26 mouse cellular contexts compared by ENCODE assay signal in the genomic region with DNA sequence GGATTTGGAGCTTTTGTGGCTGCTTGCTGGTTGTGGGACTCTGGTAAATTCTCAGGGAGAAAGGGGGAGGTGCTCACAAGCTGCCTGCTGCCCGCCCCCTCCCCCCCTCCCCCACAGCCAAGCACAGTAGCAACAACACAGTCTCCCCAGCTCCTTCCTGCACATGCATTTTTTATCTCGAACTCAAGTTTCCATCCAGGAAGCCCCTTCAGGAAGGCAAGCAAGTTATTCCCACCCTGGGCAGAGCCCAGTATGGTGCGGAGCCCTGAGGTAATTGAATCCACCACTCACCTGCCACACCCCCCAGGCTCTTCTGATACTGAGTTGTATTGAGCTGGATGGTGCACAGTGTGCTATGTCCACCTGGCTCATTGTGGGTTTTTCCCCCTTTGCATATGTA.
DNase-seq lines count a peak whose midpoint lies in the region; ATAC-seq and TF ChIP-seq lines count a peak whose summit lies in the region.
"Had no signal": no experiment of that assay in that cellular context is flagged by ENCODE, and none has a peak within 500 bp of the region (broad histone marks: within the 10 kb centered on the region; RNA-seq: fewer than 3 reads in every experiment).

No protein-coding gene starts in this region.

- peaks cover 13% of the 10 kb centered on the region for H3K36me3 ChIP-seq in heart, embryonic 10.5 days
- no peaks in the 10 kb centered on the region for H3K36me3 ChIP-seq in heart, embryonic 15.5 days
- no peaks in the 10 kb centered on the region for H3K36me3 ChIP-seq in heart, adult 2 months (ENCODE audit: control insufficient read depth, insufficient read depth, low read length)
- no peaks in the 10 kb centered on the region for H3K36me3 ChIP-seq in midbrain, embryonic 10.5 days
- H3K36me3 ChIP-seq in midbrain, embryonic 13.5 days: no peaks in the 10 kb centered on the region
- no peaks in the 10 kb centered on the region for H3K36me3 ChIP-seq in embryonic facial prominence, embryonic 14.5 days (ENCODE audit: control insufficient read depth, insufficient read depth, low read length)
- H3K36me3 ChIP-seq in hindbrain, embryonic 11.5 days (ENCODE audit: control insufficient read depth, insufficient read depth, low read length): no peaks in the 10 kb centered on the region
- H3K36me3 ChIP-seq: hindbrain, embryonic 15.5 days; midbrain, embryonic 15.5 days; neural tube, embryonic 12.5 days had no signal

- peak; percentile 57 for ATAC-seq in heart, embryonic 15.5 days (replicated peaks; ENCODE audit: insufficient number of reproducible peaks, insufficient read depth, low FRiP score, low read depth)
- ATAC-seq in midbrain, embryonic 13.5 days: no peak
- ATAC-seq in embryonic facial prominence, embryonic 14.5 days (ENCODE audit: low read depth): 0 out of 2 replicates have a peak, but pooled peaks have one; percentile 15
- no peak for ATAC-seq in hindbrain, embryonic 11.5 days (ENCODE audit: low FRiP score)
- ATAC-seq: forebrain, embryonic 14.5 days; inflammation-experienced regulatory T-cells, adult 6 months; liver, postnatal 0 days; midbrain, embryonic 15.5 days; Patski had no signal

- H3K79me2 ChIP-seq in heart, adult 2 months (replicated peaks; ENCODE audit: control insufficient read depth, insufficient read depth, low read length): no peaks in the 10 kb centered on the region

- intact Hi-C loops in heart, adult 2 months (cut with DNase I): no loop called here

- peak overlapping the region; percentile 30; the same call in 1 of the 2 replicates for H3K27ac ChIP-seq in heart, embryonic 10.5 days
- H3K27ac ChIP-seq in heart, embryonic 15.5 days: no peak overlapping the region
- no peak overlapping the region for H3K27ac ChIP-seq in heart, adult 2 months
- H3K27ac ChIP-seq in midbrain, embryonic 10.5 days (replicated peaks): peak overlapping the region; percentile 33; the same call in 1 of the 2 replicates
- no peak overlapping the region for H3K27ac ChIP-seq in midbrain, embryonic 13.5 days
- no peak overlapping the region for H3K27ac ChIP-seq in embryonic facial prominence, embryonic 14.5 days (replicated peaks; ENCODE audit: low read depth, low read length)
- no peak overlapping the region for H3K27ac ChIP-seq in hindbrain, embryonic 11.5 days (ENCODE audit: low read depth, low read length)
- H3K27ac ChIP-seq: hindbrain, embryonic 15.5 days; layer of hippocampus, adult 2 months; midbrain, embryonic 15.5 days; neural tube, embryonic 12.5 days had no signal

- no peak for DNase-seq in heart, embryonic 10.5 days (ENCODE audit: low spot score)
- DNase-seq in heart, postnatal 4 days: no peak
- no peak for DNase-seq in heart, adult 2 months
- no peak for DNase-seq in midbrain, embryonic 10.5 days (ENCODE audit: low spot score)
- DNase-seq in embryonic facial prominence, embryonic 14.5 days (ENCODE audit: low spot score): no peak
- no peak for DNase-seq in hindbrain, embryonic 11.5 days (ENCODE audit: low spot score)
- DNase-seq: adrenal gland, postnatal 10 days; cerebellum, adult 8-10 months; cerebellum, postnatal 25 days; gastrocnemius, postnatal 14 days; kidney, adult 11 months; kidney, postnatal 36 days; left cerebral cortex, postnatal 4 days; liver, postnatal 0 days; lung, postnatal 36 days; right cerebral cortex, postnatal 4 days; thymus, postnatal 4 days had no signal

- TF ChIP-seq CTCF in heart, adult 2 months (IDR thresholded peaks at IDR 0.05): no peak

- peaks cover 11% of the 10 kb centered on the region; the same call in 1 of the 2 replicates for H3K4me1 ChIP-seq in heart, embryonic 10.5 days
- no peaks in the 10 kb centered on the region for H3K4me1 ChIP-seq in heart, embryonic 15.5 days (replicated peaks)
- no peaks in the 10 kb centered on the region for H3K4me1 ChIP-seq in heart, adult 2 months (ENCODE audit: control insufficient read depth, insufficient read depth, low read length)
- H3K4me1 ChIP-seq in midbrain, embryonic 10.5 days: peaks cover 15% of the 10 kb centered on the region
- H3K4me1 ChIP-seq in midbrain, embryonic 13.5 days (replicated peaks): peaks cover 13% of the 10 kb centered on the region
- peaks cover 10% of the 10 kb centered on the region; the same call in 1 of the 2 replicates for H3K4me1 ChIP-seq in embryonic facial prominence, embryonic 14.5 days (ENCODE audit: control insufficient read depth, insufficient read depth, low read length)
- H3K4me1 ChIP-seq in hindbrain, embryonic 11.5 days (replicated peaks; ENCODE audit: control insufficient read depth, insufficient read depth, low read length): no peaks in the 10 kb centered on the region

- 19% methylated on average over 3 of the region's 3 CpGs for WGBS in heart, embryonic 10.5 days
- 38% methylated on average over 3 of the region's 3 CpGs for WGBS in heart, embryonic 15.5 days
- 22% methylated on average over 3 of the region's 3 CpGs for WGBS in heart, adult 2 months
- WGBS in midbrain, embryonic 10.5 days: 30% methylated on average over 3 of the region's 3 CpGs
- 27% methylated on average over 3 of the region's 3 CpGs for WGBS in midbrain, embryonic 13.5 days
- 14% methylated on average over 2 of the region's 3 CpGs for WGBS in embryonic facial prominence, embryonic 14.5 days
- 21% methylated on average over 3 of the region's 3 CpGs for WGBS in hindbrain, embryonic 11.5 days

- H3K9me3 ChIP-seq in heart, embryonic 10.5 days: 0 out of 2 replicates have a peak, but pooled peaks cover 3% of the 10 kb centered on the region
- H3K9me3 ChIP-seq in heart, embryonic 15.5 days (replicated peaks): no peaks in the 10 kb centered on the region
- H3K9me3 ChIP-seq in midbrain, embryonic 10.5 days (replicated peaks): 0 out of 2 replicates have a peak, but pooled peaks cover 4% of the 10 kb centered on the region
- 0 out of 2 replicates have a peak, but pooled peaks cover 3% of the 10 kb centered on the region for H3K9me3 ChIP-seq in midbrain, embryonic 13.5 days
- H3K9me3 ChIP-seq in embryonic facial prominence, embryonic 14.5 days (ENCODE audit: control insufficient read depth, low read length): 0 out of 2 replicates have a peak, but pooled peaks cover 3% of the 10 kb centered on the region
- no peaks in the 10 kb centered on the region for H3K9me3 ChIP-seq in hindbrain, embryonic 11.5 days (ENCODE audit: control insufficient read depth, low read length)
- H3K9me3 ChIP-seq: hindbrain, embryonic 15.5 days; midbrain, embryonic 15.5 days; neural tube, embryonic 12.5 days had no signal

- no peak for TF ChIP-seq POLR2A in heart, adult 2 months (IDR thresholded peaks at IDR 0.05; ENCODE audit: insufficient read depth, low read depth, low read length)

- no peak overlapping the region for H3K4me2 ChIP-seq in heart, embryonic 15.5 days
- no peak overlapping the region for H3K4me2 ChIP-seq in midbrain, embryonic 13.5 days (replicated peaks)
- no peak overlapping the region for H3K4me2 ChIP-seq in embryonic facial prominence, embryonic 14.5 days (ENCODE audit: low read depth, low read length)
- no peak overlapping the region for H3K4me2 ChIP-seq in hindbrain, embryonic 11.5 days (replicated peaks; ENCODE audit: low read depth, low read length)
- H3K4me2 ChIP-seq: hindbrain, embryonic 15.5 days; midbrain, embryonic 15.5 days; neural tube, embryonic 12.5 days had no signal

- no peak for TF ChIP-seq EP300 in heart, adult 2 months (IDR thresholded peaks at IDR 0.05; ENCODE audit: insufficient read depth, low read depth, low read length)

- H3K27me3 ChIP-seq in heart, embryonic 10.5 days (ENCODE audit: insufficient read depth, poor library complexity, severe bottlenecking): no peaks in the 10 kb centered on the region
- H3K27me3 ChIP-seq in heart, embryonic 15.5 days: no peaks in the 10 kb centered on the region
- H3K27me3 ChIP-seq in heart, adult 2 months (ENCODE audit: control insufficient read depth, insufficient read depth, low read length): no peaks in the 10 kb centered on the region
- H3K27me3 ChIP-seq in midbrain, embryonic 10.5 days (ENCODE audit: low read depth, poor library complexity, severe bottlenecking): no peaks in the 10 kb centered on the region
- no peaks in the 10 kb centered on the region for H3K27me3 ChIP-seq in midbrain, embryonic 13.5 days
- no peaks in the 10 kb centered on the region for H3K27me3 ChIP-seq in embryonic facial prominence, embryonic 14.5 days (replicated peaks; ENCODE audit: control insufficient read depth, insufficient read depth, low read length)
- no peaks in the 10 kb centered on the region for H3K27me3 ChIP-seq in hindbrain, embryonic 11.5 days (ENCODE audit: control insufficient read depth, insufficient read depth, low read length)
- H3K27me3 ChIP-seq: hindbrain, embryonic 15.5 days; midbrain, embryonic 15.5 days; neural tube, embryonic 12.5 days; Patski had no signal

- no peak overlapping the region for H3K4me3 ChIP-seq in heart, embryonic 10.5 days
- no peak overlapping the region for H3K4me3 ChIP-seq in heart, embryonic 15.5 days
- no peak overlapping the region for H3K4me3 ChIP-seq in heart, adult 2 months
- no peak overlapping the region for H3K4me3 ChIP-seq in midbrain, embryonic 10.5 days
- no peak overlapping the region for H3K4me3 ChIP-seq in midbrain, embryonic 13.5 days (replicated peaks)
- no peak overlapping the region for H3K4me3 ChIP-seq in embryonic facial prominence, embryonic 14.5 days (ENCODE audit: low read depth, low read length)
- H3K4me3 ChIP-seq in hindbrain, embryonic 11.5 days (ENCODE audit: low read depth, low read length): no peak overlapping the region
- H3K4me3 ChIP-seq: hindbrain, embryonic 15.5 days; layer of hippocampus, adult 2 months; midbrain, embryonic 15.5 days; neural tube, embryonic 12.5 days had no signal

- H3K9ac ChIP-seq in heart, embryonic 15.5 days: no peak overlapping the region
- H3K9ac ChIP-seq in heart, adult 2 months (ENCODE audit: low read depth, low read length): no peak overlapping the region
- no peak overlapping the region for H3K9ac ChIP-seq in midbrain, embryonic 13.5 days (replicated peaks)
- no peak overlapping the region for H3K9ac ChIP-seq in embryonic facial prominence, embryonic 14.5 days (ENCODE audit: low read depth, low read length)
- no peak overlapping the region for H3K9ac ChIP-seq in hindbrain, embryonic 11.5 days (ENCODE audit: low read depth, low read length)
- H3K9ac ChIP-seq: hindbrain, embryonic 15.5 days; liver, postnatal 0 days; midbrain, embryonic 15.5 days; neural tube, embryonic 12.5 days had no signal

Comparison
In these comparisons a context has a peak if more than half of its experiments do, and no peak if none do; other contexts are left out.
1. H3K27ac ChIP-seq: peak in heart, embryonic 10.5 days (single experiment) and midbrain, embryonic 10.5 days (single experiment); none in heart, embryonic 15.5 days (single experiment), heart, adult 2 months (single experiment), midbrain, embryonic 13.5 days (single experiment), embryonic facial prominence, embryonic 14.5 days (single experiment) and hindbrain, embryonic 11.5 days (single experiment).
2. ATAC-seq: peak in heart, embryonic 15.5 days (single experiment) and embryonic facial prominence, embryonic 14.5 days (single experiment); none in midbrain, embryonic 13.5 days (single experiment) and hindbrain, embryonic 11.5 days (single experiment).